Mouse (Mus musculus) stomach, embryonic 14.5 days (tissue): ENCODE data around the gene Efcc1. TPM values are rescaled to one million over a fixed set of nuclear protein-coding genes. Genes with fewer than 3 reads are reported as not detected.
"Not testable (repeated sequence)": the region's sequence is repeated elsewhere in the genome, so short reads cannot be mapped to it uniquely, and the experiment has no call there.

Source experiments
- ATAC-seq: fragments of 200-750 bp; cut with Nextera tagmentation; 2 replicates; pipeline ENCODE4 v1.8.0; 2017; ENCODE audit warnings: low read depth, moderate TSS enrichment; ENCODE audit not compliant: insufficient number of reproducible peaks, insufficient read depth, low FRiP score
- H3K27ac ChIP-seq: fragments of 300-500 bp; sonication (generic); 2 replicates; pipeline ENCODE4 v1.5.1; 2014; ENCODE audit warnings: mild to moderate bottlenecking, low read length, moderate library complexity, mixed read lengths
- H3K27me3 ChIP-seq: fragments of 300-500 bp; sonication (generic); 2 replicates; pipeline ENCODE4 v1.6.1; 2014; ENCODE audit warnings: low read length, control low read depth, mixed read lengths; ENCODE audit not compliant: control insufficient read depth, insufficient read depth
- H3K36me3 ChIP-seq: fragments of 300-500 bp; sonication (generic); 2 replicates; pipeline ENCODE4 v1.6.1; 2014; ENCODE audit warnings: mild to moderate bottlenecking, control low read depth, low read length, moderate library complexity, mixed read lengths; ENCODE audit not compliant: control insufficient read depth, insufficient read depth
- H3K4me1 ChIP-seq: fragments of 300-500 bp; sonication (generic); 2 replicates; pipeline ENCODE4 v1.6.1; 2014; ENCODE audit warnings: low read length, control low read depth, mixed read lengths; ENCODE audit not compliant: control insufficient read depth, insufficient read depth
- H3K4me2 ChIP-seq: fragments of 300-500 bp; sonication (generic); replicated peaks from 2 replicates; pipeline ENCODE4 v1.6.1; 2014; ENCODE audit warnings: low read depth, low read length, control low read depth
- H3K4me3 ChIP-seq: fragments of 300-500 bp; sonication (generic); 2 replicates; pipeline ENCODE4 v1.5.1; 2014; ENCODE audit warnings: low read depth, low read length, control low read depth
- H3K9ac ChIP-seq: fragments of 300-500 bp; sonication (generic); replicated peaks from 2 replicates; pipeline ENCODE4 v1.6.1; 2014; ENCODE audit warnings: low read depth, mild to moderate bottlenecking, control low read depth, low read length, moderate library complexity, mixed read lengths
- H3K9me3 ChIP-seq: fragments of 300-500 bp; sonication (generic); 2 replicates; pipeline ENCODE4 v1.6.1; 2016; ENCODE audit warnings: low read depth, low read length, control low read depth; ENCODE audit not compliant: control insufficient read depth
- WGBS: fragments of 180-500 bp; shearing (Covaris S2); extraction: QIAGEN DNeasy Blood & Tissue Kit; methylation state at CpG from one replicate; pipeline ENCODE4 v1.1.7; 2014; 5-methylcytosine and 5-hydroxymethylcytosine counted together
- polyA plus RNA-seq: library from polyadenylated mRNA; unstranded; fragments of >200 nt; fragmentation: Nextera tagmentation; extraction: Ambion mirVana; gene quantifications from 2 replicates; pipeline ENCODE4 v1.2.1, GENCODE M21; 2014

Efcc1 gene
- polyA plus RNA-seq, 1 experiment from 2014 or later, result 2.2 TPM

GRCm38 (mm10) chr6:87762161-87762560, 31.5 kb downstream of the Efcc1 start:
- Histone ChIP-seq H3K36me3 (no peaks in the 10 kb centered on the region), H3K9me3 (no peaks in the 10 kb centered on the region), H3K4me3 (no peak overlapping the region), H3K4me2 (no peak overlapping the region), H3K9ac (no peak overlapping the region), H3K27ac (no peak overlapping the region), H3K4me1 (no peaks in the 10 kb centered on the region), H3K27me3 (no peaks in the 10 kb centered on the region)
- no peak for ATAC-seq
- WGBS, result 81% methylated on average over 5 of the region's 5 CpGs

GRCm38 (mm10) chr6:87763376-87764280, 33.0 kb downstream of the Efcc1 start:
- Histone ChIP-seq H3K36me3 (no peaks in the 10 kb centered on the region), H3K27me3 (no peaks in the 10 kb centered on the region), H3K27ac (no peak overlapping the region), H3K4me2 (no peak overlapping the region), H3K9ac (no peak overlapping the region), H3K9me3 (no peaks in the 10 kb centered on the region), H3K4me3 (no peak overlapping the region), H3K4me1 (no peaks in the 10 kb centered on the region)
- ATAC-seq, result peak; percentile 61; the same call in 1 of the 2 replicates
- 65% methylated on average over 4 of the region's 4 CpGs for WGBS

GRCm38 (mm10) chr6:87764296-87764695, 33.6 kb downstream of the Efcc1 start:
- H3K9ac ChIP-seq, H3K4me1 ChIP-seq, ATAC-seq, H3K36me3 ChIP-seq, H3K4me2 ChIP-seq, H3K4me3 ChIP-seq, H3K27ac ChIP-seq, H3K9me3 ChIP-seq, H3K27me3 ChIP-seq: not testable (repeated sequence)
- WGBS, result 91% methylated on average over 2 of the region's 2 CpGs

- H3K9ac ChIP-seq, result no peak overlapping the region
- no peaks in the 10 kb centered on the region for H3K27me3 ChIP-seq
- no peak overlapping the region for H3K4me2 ChIP-seq
- H3K9me3 ChIP-seq, result no peaks in the 10 kb centered on the region
- no peaks in the 10 kb centered on the region for H3K36me3 ChIP-seq
- no peaks in the 10 kb centered on the region for H3K4me1 ChIP-seq
- no peak for ATAC-seq
- WGBS, result 54% methylated on average over 8 of the region's 8 CpGs
- no peak overlapping the region for H3K27ac ChIP-seq
- no peak overlapping the region for H3K4me3 ChIP-seq
These were observed 40.0 kb downstream of the Efcc1 start for GRCm38 (mm10) chr6:87770626-87771025.

GRCm38 (mm10) chr6:87774466-87774865, 43.8 kb downstream of the Efcc1 start:
- Histone ChIP-seq H3K27me3 (no peaks in the 10 kb centered on the region), H3K9me3 (no peaks in the 10 kb centered on the region), H3K36me3 (no peaks in the 10 kb centered on the region), H3K4me2 (no peak overlapping the region), H3K27ac (no peak overlapping the region), H3K9ac (no peak overlapping the region), H3K4me1 (no peaks in the 10 kb centered on the region), H3K4me3 (no peak overlapping the region)
- 57% methylated on average over 1 of the region's 1 CpGs for WGBS
- no peak for ATAC-seq

GRCm38 (mm10) chr6:87774909-87775308, 44.2 kb downstream of the Efcc1 start:
- no peaks in the 10 kb centered on the region for H3K27me3 ChIP-seq
- no peak overlapping the region for H3K4me3 ChIP-seq
- no peaks in the 10 kb centered on the region for H3K9me3 ChIP-seq
- 81% methylated on average over 9 of the region's 9 CpGs for WGBS
- H3K27ac ChIP-seq, result no peak overlapping the region
- no peak for ATAC-seq
- no peak overlapping the region for H3K9ac ChIP-seq
- H3K4me2 ChIP-seq, result no peak overlapping the region
- no peaks in the 10 kb centered on the region for H3K4me1 ChIP-seq
- H3K36me3 ChIP-seq, result no peaks in the 10 kb centered on the region

- H3K36me3 ChIP-seq, result no peaks in the 10 kb centered on the region
- H3K4me1 ChIP-seq, result no peaks in the 10 kb centered on the region
- H3K9ac ChIP-seq, result no peak overlapping the region
- no peaks in the 10 kb centered on the region for H3K9me3 ChIP-seq
- ATAC-seq, result peak; percentile 72; the same call in 1 of the 2 replicates
- no peak overlapping the region for H3K4me3 ChIP-seq
- 59% methylated on average over 3 of the region's 3 CpGs for WGBS
- H3K27ac ChIP-seq, result no peak overlapping the region
- no peak overlapping the region for H3K4me2 ChIP-seq
- H3K27me3 ChIP-seq, result no peaks in the 10 kb centered on the region
These were observed 45.0 kb downstream of the Efcc1 start for GRCm38 (mm10) chr6:87775588-87776245.

- H3K4me1 ChIP-seq, result no peaks in the 10 kb centered on the region
- no peak overlapping the region for H3K27ac ChIP-seq
- H3K27me3 ChIP-seq, result no peaks in the 10 kb centered on the region
- no peak for ATAC-seq
- no peak overlapping the region for H3K4me2 ChIP-seq
- WGBS, result 75% methylated on average over 1 of the region's 1 CpGs
- H3K9ac ChIP-seq, result no peak overlapping the region
- no peaks in the 10 kb centered on the region for H3K9me3 ChIP-seq
- H3K36me3 ChIP-seq, result no peaks in the 10 kb centered on the region
- no peak overlapping the region for H3K4me3 ChIP-seq
These were observed 46.0 kb downstream of the Efcc1 start for GRCm38 (mm10) chr6:87776663-87777062.
